Mouse (Mus musculus) lung, embryonic 15.5 days (tissue): ENCODE results near the gene Syvn1. TPM values are rescaled to one million over a fixed set of nuclear protein-coding genes. Genes with fewer than 3 reads are reported as not detected.

Experiments
- ATAC-seq: fragments of 200-750 bp; cut with Nextera tagmentation; 2 replicates; pipeline ENCODE4 v1.8.0; 2017; ENCODE audit warnings: moderate number of reproducible peaks, borderline replicate concordance; ENCODE audit not compliant: low FRiP score, low TSS enrichment; ENCODE audit errors: extremely low read depth
- H3K27ac ChIP-seq: fragments of 300-500 bp; sonication (generic); 2 replicates; pipeline ENCODE4 v1.5.1; 2015; ENCODE audit warnings: moderate library complexity, mild to moderate bottlenecking, inconsistent platforms
- H3K27me3 ChIP-seq: fragments of 300-500 bp; sonication (generic); 2 replicates; pipeline ENCODE4 v1.6.1; 2015; ENCODE audit warnings: inconsistent platforms
- H3K36me3 ChIP-seq: fragments of 300-500 bp; sonication (generic); 2 replicates; pipeline ENCODE4 v1.6.1; 2015; ENCODE audit warnings: inconsistent platforms
- H3K4me1 ChIP-seq: fragments of 300-500 bp; sonication (generic); 2 replicates; pipeline ENCODE4 v1.6.1; 2015; ENCODE audit warnings: inconsistent platforms
- H3K4me2 ChIP-seq: fragments of 300-500 bp; sonication (generic); 2 replicates; pipeline ENCODE4 v1.6.1; 2015; ENCODE audit warnings: inconsistent platforms, mild to moderate bottlenecking, moderate library complexity
- H3K4me3 ChIP-seq: fragments of 300-500 bp; sonication (generic); 2 replicates; pipeline ENCODE4 v1.5.1; 2015; ENCODE audit warnings: mild to moderate bottlenecking, inconsistent platforms
- H3K9ac ChIP-seq: fragments of 300-500 bp; sonication (generic); 2 replicates; pipeline ENCODE4 v1.6.1; 2015; ENCODE audit warnings: inconsistent platforms
- H3K9me3 ChIP-seq: fragments of 300-500 bp; sonication (generic); 2 replicates; pipeline ENCODE4 v1.6.1; 2016; ENCODE audit warnings: inconsistent platforms
- WGBS: fragments of 180-500 bp; shearing (Covaris S2); methylation state at CpG from one replicate; pipeline ENCODE4 v1.1.7; 2015; 5-methylcytosine and 5-hydroxymethylcytosine counted together
- polyA plus RNA-seq: library from polyadenylated mRNA; unstranded; fragments of >200 nt; fragmentation: Nextera tagmentation; extraction: Ambion mirVana; gene quantifications from 2 replicates; pipeline ENCODE4 v1.2.1, GENCODE M21; 2015

The Syvn1 gene
- polyA plus RNA-seq, 1 experiment from 2014 or later, result 25.8 TPM

- H3K9me3 ChIP-seq, result no peaks in the 10 kb centered on the region
- H3K36me3 ChIP-seq, result peaks cover 29% of the 10 kb centered on the region
- ATAC-seq, result no peak
- H3K27me3 ChIP-seq, result no peaks in the 10 kb centered on the region
- peaks cover 24% of the 10 kb centered on the region for H3K4me1 ChIP-seq
- WGBS, result 89% methylated on average over 19 of the region's 19 CpGs
- no peak overlapping the region for H3K4me3 ChIP-seq
- no peak overlapping the region for H3K27ac ChIP-seq
- H3K9ac ChIP-seq, result no peak overlapping the region
- H3K4me2 ChIP-seq, result no peak overlapping the region
These were observed 24.9 kb downstream of the Syvn1 start for GRCm38 (mm10) chr19:6071261-6071660.

GRCm38 (mm10) chr19:6073889-6074288 lies 27.5 kb downstream of the Syvn1 start:
- Histone ChIP-seq H3K36me3 (peaks cover 27% of the 10 kb centered on the region), H3K4me3 (no peak overlapping the region), H3K9me3 (no peaks in the 10 kb centered on the region), H3K9ac (no peak overlapping the region), H3K4me1 (peaks cover 16% of the 10 kb centered on the region), H3K4me2 (no peak overlapping the region), H3K27ac (no peak overlapping the region), H3K27me3 (no peaks in the 10 kb centered on the region)
- no peak for ATAC-seq
- 90% methylated on average over 5 of the region's 5 CpGs for WGBS

- H3K9ac ChIP-seq, result peak within 1 kb of the TSS; percentile 79
- peaks cover 19% of the 10 kb centered on the region for H3K36me3 ChIP-seq
- H3K27me3 ChIP-seq, result no peaks in the 10 kb centered on the region
- no peaks in the 10 kb centered on the region for H3K9me3 ChIP-seq
- H3K4me1 ChIP-seq, result peaks cover 16% of the 10 kb centered on the region
- WGBS, result under 1% methylated on average over 33 of the region's 33 CpGs
- peak within 1 kb of the TSS; percentile 87 for H3K27ac ChIP-seq
- H3K4me2 ChIP-seq, result peak within 1 kb of the TSS; percentile 67
- peak; percentile 81 for ATAC-seq
- peak within 1 kb of the TSS; percentile 76 for H3K4me3 ChIP-seq
These were observed 30.4 kb downstream of the Syvn1 start, which contains the start of gene Vps51 for GRCm38 (mm10) chr19:6076564-6077393. Vps51 (minus strand) TSS chr19:6077231.

- Histone ChIP-seq H3K4me2 (no peak within 1 kb of the TSS), H3K4me1 (peaks cover 26% of the 10 kb centered on the region), H3K9me3 (no peaks in the 10 kb centered on the region), H3K36me3 (peaks cover 28% of the 10 kb centered on the region), H3K27me3 (no peaks in the 10 kb centered on the region), H3K9ac (no peak within 1 kb of the TSS), H3K4me3 (no peak within 1 kb of the TSS), H3K27ac (no peak within 1 kb of the TSS)
- no peak for ATAC-seq
- WGBS, result 88% methylated on average over 12 of the region's 12 CpGs
These were observed 33.7 kb downstream of the Syvn1 start, which contains the start of gene Tmem262 for GRCm38 (mm10) chr19:6079983-6080480. Tmem262 (plus strand) TSS chr19:6080033.

GRCm38 (mm10) chr19:6082156-6082555 lies 35.8 kb downstream of the Syvn1 start, which contains the start of gene Gm28374:
Gm28374 (minus strand) TSS chr19:6082256.
- ATAC-seq, result no peak
- H3K4me3 ChIP-seq, result no peak within 1 kb of the TSS
- H3K4me1 ChIP-seq, result peaks cover 31% of the 10 kb centered on the region
- 79% methylated on average over 9 of the region's 9 CpGs for WGBS
- H3K27me3 ChIP-seq, result no peaks in the 10 kb centered on the region
- H3K9me3 ChIP-seq, result no peaks in the 10 kb centered on the region
- H3K9ac ChIP-seq, result no peak within 1 kb of the TSS
- H3K4me2 ChIP-seq, result no peak within 1 kb of the TSS
- peaks cover 38% of the 10 kb centered on the region for H3K36me3 ChIP-seq
- no peak within 1 kb of the TSS for H3K27ac ChIP-seq

GRCm38 (mm10) chr19:6084478-6085248 lies 38.3 kb downstream of the Syvn1 start, which contains the start of the genes Zfpl1 and Cdca5:
Zfpl1 (minus strand) TSS chr19:6084956.
Cdca5 (plus strand) TSS chr19:6084983.
- Histone ChIP-seq H3K27ac (peak within 1 kb of the TSS; percentile 58), H3K9ac (peak within 1 kb of the TSS; percentile 64), H3K4me1 (peaks cover 22% of the 10 kb centered on the region), H3K27me3 (no peaks in the 10 kb centered on the region), H3K4me2 (peak within 1 kb of the TSS; percentile 83), H3K36me3 (peaks cover 63% of the 10 kb centered on the region), H3K9me3 (no peaks in the 10 kb centered on the region), H3K4me3 (peak within 1 kb of the TSS; percentile 62)
- peak; percentile 91 for ATAC-seq
- WGBS, result under 1% methylated on average over 58 of the region's 58 CpGs

- Histone ChIP-seq H3K36me3 (peaks cover 64% of the 10 kb centered on the region), H3K27ac (peak overlapping the region; percentile 32)
These were observed 39.1 kb downstream of the Syvn1 start for GRCm38 (mm10) chr19:6085417-6085879.

GRCm38 (mm10) chr19:6088841-6089240 lies 42.5 kb downstream of the Syvn1 start:
- H3K36me3 ChIP-seq, result peaks cover 69% of the 10 kb centered on the region
- 91% methylated on average over 13 of the region's 13 CpGs for WGBS
- no peak overlapping the region for H3K4me3 ChIP-seq
- no peak overlapping the region for H3K4me2 ChIP-seq
- no peaks in the 10 kb centered on the region for H3K9me3 ChIP-seq
- H3K9ac ChIP-seq, result no peak overlapping the region
- H3K27ac ChIP-seq, result no peak overlapping the region
- no peak for ATAC-seq
- H3K27me3 ChIP-seq, result no peaks in the 10 kb centered on the region
- peaks cover 15% of the 10 kb centered on the region for H3K4me1 ChIP-seq

More at GRCm38 (mm10) chr19:6085417-6085879, 39.1 kb downstream of the Syvn1 start:
- Histone ChIP-seq H3K9ac (peak overlapping the region; percentile 64), H3K9me3 (no peaks in the 10 kb centered on the region), H3K4me2 (peak overlapping the region; percentile 66), H3K4me3 (peak overlapping the region; percentile 62), H3K4me1 (peaks cover 22% of the 10 kb centered on the region), H3K27me3 (no peaks in the 10 kb centered on the region)
- under 1% methylated on average over 17 of the region's 17 CpGs for WGBS
- ATAC-seq, result peak; percentile 66; the same call in 1 of the 2 replicates

GRCm38 (mm10) chr19:6094119-6094518 lies 47.7 kb downstream of the Syvn1 start, which contains the start of gene AC131692.1:
AC131692.1 (plus strand) TSS chr19:6094419.
- no peak within 1 kb of the TSS for H3K4me2 ChIP-seq
- no peaks in the 10 kb centered on the region for H3K27me3 ChIP-seq
- H3K9me3 ChIP-seq, result no peaks in the 10 kb centered on the region
- WGBS, result 87% methylated on average over 7 of the region's 7 CpGs
- H3K4me3 ChIP-seq, result no peak within 1 kb of the TSS
- H3K27ac ChIP-seq, result no peak within 1 kb of the TSS
- H3K36me3 ChIP-seq, result peaks cover 60% of the 10 kb centered on the region
- H3K4me1 ChIP-seq, result no peaks in the 10 kb centered on the region
- no peak for ATAC-seq
- H3K9ac ChIP-seq, result no peak within 1 kb of the TSS

- H3K9me3 ChIP-seq, result no peaks in the 10 kb centered on the region
- H3K4me3 ChIP-seq, result no peak overlapping the region
- no peak overlapping the region for H3K27ac ChIP-seq
- H3K4me1 ChIP-seq, result no peaks in the 10 kb centered on the region
- peaks cover 24% of the 10 kb centered on the region for H3K36me3 ChIP-seq
- no peak overlapping the region for H3K9ac ChIP-seq
- 73% methylated on average over 3 of the region's 3 CpGs for WGBS
- H3K4me2 ChIP-seq, result no peak overlapping the region
- ATAC-seq, result no peak
- no peaks in the 10 kb centered on the region for H3K27me3 ChIP-seq
These were observed 51.5 kb downstream of the Syvn1 start for GRCm38 (mm10) chr19:6097847-6098246.

- H3K9ac ChIP-seq, result no peak overlapping the region
- H3K4me2 ChIP-seq, result no peak overlapping the region
- no peaks in the 10 kb centered on the region for H3K9me3 ChIP-seq
- H3K27ac ChIP-seq, result no peak overlapping the region
- no peaks in the 10 kb centered on the region for H3K27me3 ChIP-seq
- WGBS, result 57% methylated on average over 6 of the region's 6 CpGs
- no peaks in the 10 kb centered on the region for H3K4me1 ChIP-seq
- H3K4me3 ChIP-seq, result no peak overlapping the region
- no peaks in the 10 kb centered on the region; the same call in 1 of the 2 replicates for H3K36me3 ChIP-seq
- ATAC-seq, result no peak
These were observed 54.8 kb downstream of the Syvn1 start for GRCm38 (mm10) chr19:6101186-6101585.
